Mouse (Mus musculus) G1E (cell line): Measurements from ENCODE around the gene Rprd1b. TPM values are rescaled to one million over a fixed set of nuclear protein-coding genes. Genes with fewer than 3 reads are reported as not detected.
A peak's percentile ranks its signal among the peaks of the same experiment; 100 is the strongest.

Experiments used
- ATAC-seq: 2 replicates; pipeline ENCODE4 v1.8.0; 2016; ENCODE audit warnings: mild to moderate bottlenecking; ENCODE audit not compliant: insufficient number of reproducible peaks, poor library complexity, low FRiP score, severe bottlenecking; ENCODE audit errors: extremely low read depth
- DNase-seq: peaks from one replicate; pipeline ENCODE4 v3.0.0; 2012; ENCODE audit warnings: low spot score
- H3K27me3 ChIP-seq: 2 replicates; pipeline ENCODE4 v1.6.1; 2012; ENCODE audit warnings: mild to moderate bottlenecking, low read length, inconsistent platforms; ENCODE audit not compliant: insufficient read depth
- H3K36me3 ChIP-seq: replicated peaks from 2 replicates; pipeline ENCODE3; 2012; ENCODE audit warnings: mild to moderate bottlenecking, inconsistent platforms
- H3K4me1 ChIP-seq: 2 replicates; pipeline ENCODE4 v1.6.1; 2012; ENCODE audit warnings: low read depth, low read length, inconsistent platforms, mixed read lengths; ENCODE audit not compliant: insufficient read depth
- H3K4me3 ChIP-seq: 2 replicates; pipeline ENCODE4 v1.5.1; 2012; ENCODE audit warnings: low read depth, mild to moderate bottlenecking, inconsistent platforms, low read length, moderate library complexity, mixed read lengths
- H3K9me3 ChIP-seq: replicated peaks from 2 replicates; pipeline ENCODE4 v1.6.1; 2012; ENCODE audit warnings: inconsistent platforms
- CTCF ChIP-seq: IDR thresholded peaks from 2 replicates; pipeline ENCODE4 v1.5.1; 2012; ENCODE audit warnings: low read depth, low read length, inconsistent platforms, mixed read lengths
- GATA1 ChIP-seq: IDR thresholded peaks from 2 replicates; pipeline ENCODE4 v1.6.1; 2012; ENCODE audit warnings: borderline replicate concordance, low read length, inconsistent platforms, mixed read lengths
- GATA2 ChIP-seq: IDR thresholded peaks from 2 replicates; pipeline ENCODE4 v1.6.1; 2012; ENCODE audit warnings: low read depth, low read length, inconsistent platforms, borderline replicate concordance
- POLR2AphosphoS5 ChIP-seq: IDR thresholded peaks from 2 replicates; pipeline ENCODE4 v1.6.1; 2012; ENCODE audit warnings: low read depth, low read length, inconsistent platforms; ENCODE audit not compliant: insufficient replicate concordance
- TAL1 ChIP-seq: conservative IDR thresholded peaks from 2 replicates; pipeline ENCODE4 v1.6.1; 2012; ENCODE audit warnings: low read depth, low read length, inconsistent platforms, mixed read lengths
- polyA plus RNA-seq: library from polyadenylated mRNA; stranded (reverse); fragments of >175 nt; gene quantifications from 2 replicates; pipeline ENCODE4 v1.2.3, GENCODE M21; 2012
- total RNA-seq, 2 experiments: library from RNA; stranded (forward) in 1 of 2; stranded (reverse) in 1 of 2; fragments of 200-1000 nt in 1 of 2; fragments of >200 nt in 1 of 2; fragmentation: Nextera tagmentation in 1 of 2; gene quantifications; 2 replicates each; pipeline ENCODE4 v1.2.3; 2014 to 2017

Gene Rprd1b
- total and polyA plus RNA-seq, 3 experiments = 28.7 to 37.9 (median 36.2) TPM

DNA sequence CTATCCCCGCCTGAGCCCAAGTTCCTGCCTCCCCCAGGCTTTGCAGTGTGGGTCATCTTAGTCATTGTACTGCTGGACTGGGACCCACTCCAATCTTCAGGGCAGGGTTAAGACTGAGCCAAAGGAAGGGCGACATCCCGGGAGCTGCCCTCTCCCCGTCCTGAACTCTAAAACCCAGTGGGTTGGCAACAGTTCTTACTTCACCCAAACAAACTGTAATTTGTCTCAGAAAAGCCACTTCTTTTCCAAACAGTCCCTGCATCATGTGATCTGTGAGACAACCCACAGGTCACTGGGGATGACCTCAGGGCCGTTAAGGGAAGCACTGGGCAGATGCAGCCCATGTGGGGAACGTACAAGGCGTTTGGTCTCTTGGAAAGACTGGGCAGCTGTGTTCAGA lies 107.9 kb downstream of the Rprd1b start:
- Histone ChIP-seq H3K4me1 (peaks cover 50% of the 10 kb centered on the region), H3K4me3 (no peak overlapping the region), H3K27me3 (no peaks in the 10 kb centered on the region), H3K36me3 (peaks cover 95% of the 10 kb centered on the region), H3K9me3 (no peaks in the 10 kb centered on the region)
- TF ChIP-seq CTCF = no peak
- TF ChIP-seq GATA2 = no peak
- no peak for TF ChIP-seq TAL1
- no peak for TF ChIP-seq POLR2AphosphoS5
- no peak for TF ChIP-seq GATA1
- DNase-seq = no peak
- no peak for ATAC-seq

DNA sequence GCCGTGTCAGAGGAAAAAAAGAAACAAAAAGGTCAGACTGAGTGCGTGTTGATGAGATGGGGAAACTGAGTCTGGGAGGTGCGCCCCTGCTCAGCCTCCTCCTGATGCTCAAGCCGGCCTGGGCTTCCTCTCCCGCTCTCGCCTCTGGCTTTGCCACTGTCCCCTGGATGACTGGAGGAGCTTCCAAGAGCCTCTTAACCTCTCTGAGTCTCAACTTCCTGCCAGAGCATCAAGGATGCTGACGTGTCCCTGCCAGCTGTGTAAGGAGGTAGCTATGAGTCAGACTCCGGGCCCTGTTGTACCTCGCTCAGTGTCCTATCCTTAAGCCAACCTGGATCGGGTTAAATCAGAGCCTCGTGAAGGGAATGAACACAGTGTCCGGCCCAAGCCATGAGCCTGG lies 109.5 kb downstream of the Rprd1b start:
- Histone ChIP-seq H3K4me1 (peaks cover 61% of the 10 kb centered on the region), H3K4me3 (no peak overlapping the region), H3K27me3 (no peaks in the 10 kb centered on the region), H3K36me3 (peaks cover 93% of the 10 kb centered on the region), H3K9me3 (no peaks in the 10 kb centered on the region)
- TF ChIP-seq GATA2 (no peak), CTCF (no peak), POLR2AphosphoS5 (no peak), GATA1 (no peak), TAL1 (no peak)
- ATAC-seq (no peak), DNase-seq (no peak)

DNA sequence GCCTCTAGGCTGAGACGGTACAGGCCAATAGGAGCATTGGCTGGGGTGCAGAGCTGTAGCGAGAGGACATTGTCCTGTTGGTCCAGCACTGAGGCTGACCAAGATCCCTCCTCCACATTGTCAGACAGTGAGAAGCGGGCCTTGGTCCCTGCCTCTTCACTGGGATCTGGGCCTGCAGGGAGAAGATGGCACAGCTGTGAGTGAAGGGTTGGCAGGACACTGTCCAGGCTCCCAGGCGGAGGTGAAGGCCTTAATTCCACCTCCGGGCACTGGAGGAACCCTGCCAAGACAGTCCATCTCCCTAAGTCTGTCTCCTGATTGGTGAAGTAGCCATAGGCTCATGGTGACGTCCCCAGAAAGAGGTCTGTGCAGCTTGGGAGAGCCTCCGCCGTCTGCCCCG lies 110.5 kb downstream of the Rprd1b start:
- TF ChIP-seq POLR2AphosphoS5 (no peak), TAL1 (no peak), GATA2 (no peak), CTCF (no peak), GATA1 (no peak)
- Histone ChIP-seq H3K4me3 (no peak overlapping the region), H3K27me3 (no peaks in the 10 kb centered on the region), H3K4me1 (peaks cover 69% of the 10 kb centered on the region), H3K9me3 (no peaks in the 10 kb centered on the region), H3K36me3 (peaks cover 88% of the 10 kb centered on the region)
- ATAC-seq (no peak), DNase-seq (no peak)

DNA sequence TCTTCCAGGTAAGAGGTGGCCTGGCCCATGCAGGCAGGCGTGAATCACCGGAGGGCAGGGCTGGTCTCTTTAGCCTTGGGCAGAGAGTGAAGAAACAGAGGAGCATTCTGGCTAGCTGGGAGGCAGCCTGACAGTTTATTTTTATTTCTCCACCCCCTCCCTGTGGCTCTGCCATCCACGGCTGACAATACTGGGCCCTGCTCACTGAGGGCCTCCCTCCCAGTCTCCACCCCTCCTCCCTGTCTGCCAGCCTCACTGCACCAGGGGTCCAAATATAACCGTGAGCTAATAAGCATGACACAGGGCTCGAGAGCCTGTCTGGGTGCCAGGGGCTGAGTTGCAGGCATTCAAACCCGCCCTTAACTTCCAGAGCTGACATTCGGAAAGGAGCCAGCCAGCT lies 111.3 kb downstream of the Rprd1b start:
- TF ChIP-seq GATA1 = no peak
- H3K4me1 ChIP-seq = peaks cover 73% of the 10 kb centered on the region
- peaks cover 81% of the 10 kb centered on the region for H3K36me3 ChIP-seq
- DNase-seq (no peak), ATAC-seq (no peak)
- H3K4me3 ChIP-seq = peak overlapping the region; percentile 35; the same call in 1 of the 2 replicates
- H3K9me3 ChIP-seq = no peaks in the 10 kb centered on the region
- H3K27me3 ChIP-seq = no peaks in the 10 kb centered on the region

DNA sequence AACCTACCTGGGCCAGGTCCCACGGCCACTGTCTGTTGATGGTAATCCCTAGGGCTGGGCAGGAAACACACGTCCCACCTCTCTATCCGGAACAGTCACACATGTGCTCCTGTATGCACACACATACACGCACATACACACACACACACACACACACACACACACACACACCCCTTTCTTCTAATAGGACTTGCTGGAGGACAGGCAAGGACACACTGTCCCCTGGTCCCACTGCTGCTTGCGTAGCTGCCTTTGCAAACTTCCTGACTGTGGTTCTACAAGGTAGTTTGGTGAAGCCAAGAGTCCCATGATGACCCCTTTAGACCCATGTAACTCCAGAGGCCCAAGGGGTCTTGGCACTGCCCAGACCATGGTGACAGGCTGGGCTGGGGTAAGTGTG lies 112.4 kb downstream of the Rprd1b start:
- ATAC-seq (no peak), DNase-seq (no peak)
- TF ChIP-seq POLR2AphosphoS5 (no peak), GATA1 (no peak), CTCF (no peak), TAL1 (no peak), GATA2 (no peak)
- Histone ChIP-seq H3K27me3 (no peaks in the 10 kb centered on the region), H3K4me1 (peaks cover 82% of the 10 kb centered on the region), H3K4me3 (peak overlapping the region; percentile 66; the same call in 1 of the 2 replicates), H3K36me3 (peaks cover 71% of the 10 kb centered on the region), H3K9me3 (no peaks in the 10 kb centered on the region)

DNA sequence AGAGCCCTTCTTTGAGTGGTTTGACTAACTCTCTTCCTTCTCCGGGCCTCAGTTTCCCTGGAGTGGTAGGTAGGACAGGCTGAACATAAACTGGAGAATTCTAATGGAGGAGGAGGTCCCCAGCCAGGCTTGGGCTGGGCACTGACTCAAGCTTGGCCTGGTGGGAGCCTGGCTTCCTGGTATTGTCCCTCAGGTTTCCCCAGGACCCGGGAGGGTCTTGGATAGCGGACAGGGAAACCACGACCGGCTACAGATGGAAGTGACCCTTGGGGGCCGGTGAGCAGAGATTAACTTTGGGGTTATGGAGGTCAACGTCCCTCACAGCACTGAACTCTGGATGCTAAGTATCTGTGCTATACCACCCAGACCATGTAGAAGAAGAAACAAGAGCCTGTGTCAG lies 113.0 kb downstream of the Rprd1b start:
- ATAC-seq (no peak), DNase-seq (no peak)
- H3K27me3 ChIP-seq = no peaks in the 10 kb centered on the region
- peak overlapping the region; percentile 66; the same call in 1 of the 2 replicates for H3K4me3 ChIP-seq
- H3K4me1 ChIP-seq = peaks cover 82% of the 10 kb centered on the region
- H3K36me3 ChIP-seq = peaks cover 65% of the 10 kb centered on the region
- H3K9me3 ChIP-seq = no peaks in the 10 kb centered on the region
- TF ChIP-seq CTCF (no peak), GATA2 (no peak), GATA1 (no peak), POLR2AphosphoS5 (no peak), TAL1 (no peak)
